Mouse (Mus musculus) cerebellum, adult 9-10 months (tissue): Measurements from ENCODE around the gene Tldc1.

Experiments used
- DNase-seq: peaks from one replicate; pipeline ENCODE4 v3.0.0; 2022

Gene Tldc1

DNA sequence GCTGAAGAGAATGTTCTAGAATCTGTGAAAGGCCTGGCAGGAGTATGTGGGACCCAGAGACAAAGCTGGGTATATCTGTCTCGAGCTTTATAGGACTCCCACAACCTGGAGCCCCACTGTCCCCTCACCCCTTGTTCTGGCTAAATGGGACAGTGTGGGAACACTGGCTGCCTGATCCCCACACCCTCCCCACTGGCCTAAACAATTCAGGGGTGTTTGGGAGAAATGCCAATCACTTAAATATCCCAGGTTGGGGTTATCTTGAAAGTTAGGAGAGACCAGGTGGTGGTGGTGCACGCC, 20.7 kb upstream of the Tldc1 start:
- DNase-seq: no peak

GRCm38 (mm10) chr8:119798170-119798964, 20.2 kb upstream of the Tldc1 start:
- no peak for DNase-seq

GRCm38 (mm10) chr8:119795651-119796050, 17.4 kb upstream of the Tldc1 start:
- DNase-seq: no peak

- DNase-seq: no peak
Observed at GRCm38 (mm10) chr8:119794689-119795088, 16.5 kb upstream of the Tldc1 start.

GRCm38 (mm10) chr8:119791804-119792704, 13.8 kb upstream of the Tldc1 start:
- no peak for DNase-seq

DNA sequence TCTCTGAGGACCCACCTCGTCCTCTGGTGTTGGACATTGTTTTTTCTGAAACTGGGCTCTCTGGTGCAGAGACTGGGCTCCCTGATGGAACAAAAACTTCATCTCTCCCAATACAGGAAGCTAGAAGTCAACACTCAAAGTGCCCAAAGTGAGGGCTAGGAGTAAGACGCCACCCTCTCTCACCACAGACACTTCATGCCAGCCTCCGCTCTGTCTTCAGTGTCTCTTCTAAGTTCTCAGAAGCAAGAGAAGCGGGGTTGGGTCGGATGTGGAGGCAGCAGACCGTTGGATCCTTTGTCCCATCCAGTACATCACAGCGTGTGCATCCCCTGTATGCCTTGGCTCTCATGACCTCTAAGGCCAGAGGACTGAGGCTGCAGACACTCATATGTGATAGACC, 11.4 kb upstream of the Tldc1 start:
- DNase-seq: no peak

DNA sequence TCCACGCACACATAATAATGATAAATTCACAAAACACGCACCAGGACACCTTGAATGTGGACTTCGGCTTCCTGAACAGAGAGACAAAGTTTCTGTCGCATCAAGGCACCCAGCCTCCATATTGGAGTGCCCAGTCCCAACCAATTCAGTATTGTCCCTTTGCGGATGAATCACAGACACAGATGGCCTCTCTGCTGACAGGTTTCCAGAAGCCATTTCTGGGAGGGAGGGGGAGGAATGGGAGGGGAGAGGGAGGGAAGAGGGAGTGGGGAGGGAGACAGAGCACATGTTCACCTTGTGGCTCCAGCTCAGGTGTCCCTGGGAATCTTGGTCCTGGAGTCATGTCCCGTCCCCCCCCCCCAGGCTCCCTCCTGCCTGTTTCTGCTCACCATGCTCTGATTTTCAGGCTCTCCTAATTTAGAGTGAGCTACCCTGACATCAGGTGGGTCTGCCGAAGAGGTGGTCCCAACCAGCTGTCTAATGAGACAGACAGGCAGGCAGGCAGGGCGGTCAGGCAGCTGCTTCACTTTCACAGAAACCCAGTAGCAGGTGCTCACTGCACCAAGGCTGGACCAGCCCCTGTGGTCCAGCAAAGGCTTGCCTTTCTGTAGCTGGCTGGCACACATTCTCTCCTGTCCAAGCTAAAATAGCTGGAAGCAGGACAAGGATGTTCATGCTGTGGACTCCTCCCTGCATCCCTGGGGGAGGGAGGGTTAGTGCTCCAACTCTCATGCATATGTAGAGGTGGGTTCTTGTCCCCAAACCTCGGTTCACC, 10.6 kb upstream of the Tldc1 start:
- peak; percentile 69 for DNase-seq

DNA sequence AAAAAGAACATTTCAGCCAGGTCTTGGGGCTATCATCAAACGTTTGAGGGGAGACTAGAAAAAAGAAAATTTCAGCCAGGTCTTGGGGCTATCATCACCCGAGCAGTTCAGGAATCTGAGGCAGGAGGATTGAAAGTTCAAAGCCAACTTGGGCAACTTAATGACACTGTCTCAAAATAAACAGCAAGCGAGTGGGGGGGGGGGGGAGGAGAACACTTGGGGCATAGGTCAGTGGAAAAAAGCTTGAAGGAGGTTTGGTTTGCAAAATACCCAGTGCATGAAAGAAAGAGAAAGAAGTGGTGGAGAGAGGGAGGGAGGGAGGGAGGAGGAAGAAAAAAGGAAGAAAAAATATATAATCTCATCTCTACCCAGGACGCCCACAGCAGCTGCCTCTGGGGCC, 9.1 kb upstream of the Tldc1 start:
- DNase-seq: no peak

- DNase-seq: no peak
Observed at GRCm38 (mm10) chr8:119786871-119787270, 8.7 kb upstream of the Tldc1 start.

DNA sequence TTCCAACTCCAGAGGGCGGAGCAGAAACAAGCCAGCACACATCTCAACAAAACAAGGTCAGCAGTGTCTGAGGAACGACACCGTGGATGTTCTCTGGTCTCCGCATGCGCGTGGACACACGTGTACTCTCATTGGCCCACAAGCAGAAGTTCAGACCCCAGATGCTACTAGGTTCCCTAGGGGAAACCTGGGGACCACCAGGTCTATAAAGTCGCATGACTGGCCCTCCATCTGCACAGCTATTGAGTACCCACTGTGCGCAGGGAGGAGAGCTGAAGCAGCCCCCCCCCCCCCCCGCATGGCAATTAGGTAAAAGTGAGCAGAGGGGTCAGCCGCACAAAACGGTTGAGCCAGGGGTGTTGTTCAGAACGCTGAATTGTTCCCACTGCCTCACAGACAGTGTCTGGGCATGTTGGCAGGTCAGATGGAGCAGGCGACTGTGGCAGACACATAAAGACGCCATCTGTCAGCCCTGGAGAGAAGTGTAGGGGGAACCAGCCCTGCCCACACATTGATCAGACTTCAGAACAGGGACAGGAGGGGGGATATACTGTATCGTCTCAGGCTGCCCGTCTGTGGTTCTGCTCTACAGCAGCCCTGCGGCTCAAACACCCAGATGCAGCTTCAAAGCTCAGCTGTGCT, 7.7 kb upstream of the Tldc1 start:
- no peak for DNase-seq

- no peak for DNase-seq
Observed at GRCm38 (mm10) chr8:119784676-119785075, 6.5 kb upstream of the Tldc1 start.

DNA sequence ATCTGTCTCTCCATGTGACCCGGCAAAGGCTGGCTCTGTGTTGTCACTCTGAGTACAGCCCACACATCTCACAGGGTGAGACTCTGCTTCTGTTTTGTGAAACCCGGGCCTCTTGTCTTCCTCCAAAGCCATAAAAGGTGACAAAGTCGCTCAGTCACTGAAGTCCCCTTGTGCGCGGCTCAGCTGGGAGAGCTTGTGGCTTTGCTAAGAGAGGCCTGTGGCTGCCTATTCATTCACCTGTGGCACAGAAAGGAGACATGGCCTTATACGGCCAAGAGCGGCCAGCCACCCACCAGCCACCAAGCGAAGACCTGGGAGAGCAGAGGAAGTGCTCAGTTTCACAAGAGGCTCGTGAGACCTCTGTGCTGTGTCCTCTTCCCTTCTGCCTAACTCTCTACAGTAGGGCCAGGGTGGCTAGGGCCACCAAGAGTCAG, 5.9 kb upstream of the Tldc1 start:
- no peak for DNase-seq

DNA sequence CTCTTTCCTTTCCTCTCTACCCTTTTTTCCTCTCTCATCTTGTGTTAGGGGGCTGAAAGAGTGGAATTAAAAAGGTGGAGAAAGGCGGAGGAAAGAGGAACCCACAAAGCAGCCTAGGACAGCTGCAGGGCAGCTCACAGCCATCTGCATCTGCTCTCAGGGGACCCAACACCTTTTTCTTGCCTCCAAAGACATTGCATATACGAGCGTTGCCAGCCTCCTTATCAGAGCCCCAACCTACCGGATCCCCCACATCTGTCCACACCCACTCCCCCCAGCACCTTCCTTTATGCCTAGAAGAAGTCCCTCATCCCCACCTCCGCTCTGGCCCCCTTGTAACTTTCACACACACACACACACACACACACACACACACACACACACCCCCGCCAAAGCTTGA, 5.4 kb upstream of the Tldc1 start:
- DNase-seq: no peak

- peak; percentile 88 for DNase-seq
Observed at GRCm38 (mm10) chr8:119782715-119783114, 4.5 kb upstream of the Tldc1 start.

DNA sequence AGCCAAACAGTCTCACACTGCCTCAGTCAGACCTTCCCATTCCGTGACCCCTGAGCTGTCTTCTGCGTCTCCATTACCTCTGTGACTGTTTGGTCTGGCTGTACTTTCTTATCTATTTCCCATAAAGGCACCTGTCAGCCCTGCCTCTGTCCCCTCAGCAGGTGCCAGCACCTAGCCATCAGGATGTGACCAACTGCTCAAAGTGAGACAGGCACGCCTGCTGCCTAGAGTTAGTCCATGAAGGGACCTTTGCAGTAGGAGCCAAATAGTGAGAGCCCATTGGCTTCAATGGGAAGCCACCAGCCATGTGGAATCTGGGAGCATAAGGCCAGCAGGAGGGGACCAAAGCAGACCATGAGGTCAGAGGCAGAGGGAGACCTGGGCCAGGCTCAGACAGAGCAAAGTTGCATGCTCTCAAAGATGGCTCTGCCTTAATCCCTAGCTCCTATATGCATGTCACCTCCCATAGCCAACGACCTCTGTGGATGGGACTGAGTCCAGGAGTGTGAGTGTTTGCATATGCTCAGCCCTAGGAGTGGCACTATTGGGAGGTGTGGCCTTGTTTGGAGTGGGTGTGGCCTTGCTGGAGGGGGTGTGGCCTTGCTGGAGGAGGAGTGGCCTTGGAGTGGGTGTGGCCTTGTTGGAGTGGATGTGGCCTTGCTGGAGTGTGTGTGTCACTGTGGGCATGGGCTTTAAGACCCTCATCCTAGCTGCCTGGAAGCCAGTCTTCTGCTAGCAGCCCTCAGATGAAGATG, 3.0 kb upstream of the Tldc1 start:
- DNase-seq: peak; percentile 72

- no peak for DNase-seq
Observed at GRCm38 (mm10) chr8:119780402-119781049, 2.3 kb upstream of the Tldc1 start.

GRCm38 (mm10) chr8:119779013-119779737, 959 bp upstream of the Tldc1 start:
- DNase-seq: peak; percentile 91

DNA sequence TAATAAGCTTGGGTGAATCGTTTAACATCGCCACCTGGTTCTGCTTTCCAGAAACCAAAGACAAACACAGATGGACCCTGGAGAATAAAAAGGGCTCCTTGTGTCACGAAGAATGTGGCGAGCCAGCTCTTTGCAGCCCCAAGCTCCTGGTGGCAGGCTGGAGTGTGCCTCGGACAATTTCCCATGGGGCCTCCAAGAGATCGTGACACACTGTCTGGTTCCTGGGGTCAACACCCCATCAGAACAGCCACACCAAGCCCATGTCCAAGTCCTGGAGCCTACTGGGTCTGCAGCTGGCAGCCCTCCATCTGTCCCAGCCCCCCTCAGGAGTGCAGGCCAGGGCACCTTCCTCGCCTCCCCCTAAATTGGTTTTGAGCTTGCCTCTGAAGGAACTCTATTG, 451 bp downstream of the Tldc1 start:
- no peak for DNase-seq

- DNase-seq: no peak
Observed at GRCm38 (mm10) chr8:119776668-119777245, 1.5 kb downstream of the Tldc1 start.

DNA sequence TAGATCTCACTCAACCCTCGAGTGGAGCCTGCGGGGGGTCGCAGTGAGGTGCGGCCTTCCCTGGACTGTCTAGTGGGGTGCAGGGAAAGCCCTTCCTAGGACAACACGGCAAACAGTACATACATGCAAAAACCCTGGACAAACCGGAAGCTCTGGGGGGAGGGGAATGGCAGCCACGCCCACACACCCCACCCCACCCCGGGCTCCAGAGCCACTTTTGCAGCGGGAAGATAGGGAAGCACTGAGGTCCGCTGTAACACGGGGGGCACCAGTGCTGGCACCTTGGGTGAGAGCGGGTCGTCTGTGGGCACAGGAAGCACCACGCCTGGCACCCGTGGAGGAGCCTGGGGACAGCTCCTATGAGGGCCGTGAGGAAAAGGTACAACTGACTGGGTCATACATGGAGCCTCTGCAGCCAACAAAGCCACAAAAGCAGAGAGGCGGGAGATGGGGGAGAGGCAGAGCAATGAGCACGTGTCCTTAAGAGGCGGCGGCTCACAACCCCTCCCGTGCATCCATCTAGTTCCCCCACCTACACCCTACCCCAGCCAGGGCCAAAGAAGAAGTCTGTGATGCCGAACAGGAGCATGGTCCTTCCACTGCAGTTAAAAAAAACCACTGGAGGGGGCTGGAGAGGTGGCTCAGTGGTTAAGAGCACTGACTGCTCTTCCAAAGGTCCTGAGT, 12.3 kb downstream of the Tldc1 start:
- DNase-seq: no peak
